Mouse (Mus musculus): ENCODE results near the gene Kif2c. TPM values are rescaled to one million over a fixed set of nuclear protein-coding genes. Genes with fewer than 3 reads are reported as not detected.

Kif2c gene
- polyA plus RNA-seq (2015; fragmentation: Nextera tagmentation; extraction: Ambion mirVana): 7.8 and 10.4 TPM in 2 replicates

GRCm38 (mm10) chr4:117181863-117182758 lies at the start of gene Kif2c:
TSS of gene Kif2c (minus strand) at chr4:117182639.

GRCm38 (mm10) chr4:117155792-117156355 lies 26.6 kb downstream of the Kif2c start, which contains the start of gene Rps8:
TSS of gene Rps8 (minus strand) at chr4:117156243.

GRCm38 (mm10) chr4:117133817-117134600 lies 48.4 kb downstream of the Kif2c start, which contains the start of gene Plk3:
TSS of gene Plk3 (minus strand) at chr4:117133963.

GRCm38 (mm10) chr4:117126675-117127290 lies 55.7 kb downstream of the Kif2c start, which contains the start of gene Tctex1d4:
TSS of gene Tctex1d4 (plus strand) at chr4:117126794.

GRCm38 (mm10) chr4:117125348-117125909 lies 57.0 kb downstream of the Kif2c start, which contains the start of gene Btbd19:
TSS of gene Btbd19 (minus strand) at chr4:117125725.

Small RNAs within 50 kb of the gene (microRNA-seq; reads per million reads assigned to microRNA genes)
- gene Gm22398: not detected

Other genes with a start within 250 kb of the Kif2c start
- 54.3 and 54.6 TPM in 2 replicates for gene Urod, start 188.2 kb downstream of the Kif2c start, polyA plus RNA-seq (2015; fragmentation: Nextera tagmentation; extraction: Ambion mirVana)
- gene Hectd3, start 187.3 kb downstream of the Kif2c start, polyA plus RNA-seq (2015; fragmentation: Nextera tagmentation; extraction: Ambion mirVana): 5.9 and 6.5 TPM in 2 replicates
- 33.5 TPM in 2 replicates for gene Eif2b3, start 163.2 kb downstream of the Kif2c start, polyA plus RNA-seq (2015; fragmentation: Nextera tagmentation; extraction: Ambion mirVana)
- 1.0 and 1.1 TPM in 2 replicates for gene Ptch2, start 86.6 kb downstream of the Kif2c start, polyA plus RNA-seq (2015; fragmentation: Nextera tagmentation; extraction: Ambion mirVana)
- gene Btbd19, start 56.9 kb downstream of the Kif2c start, polyA plus RNA-seq (2015; fragmentation: Nextera tagmentation; extraction: Ambion mirVana): 4.9 and 5.6 TPM in 2 replicates
- gene Tctex1d4, start 55.8 kb downstream of the Kif2c start, polyA plus RNA-seq (2015; fragmentation: Nextera tagmentation; extraction: Ambion mirVana): 0.25 and 0.51 TPM in 2 replicates
- 8.9 and 9.2 TPM in 2 replicates for gene Plk3, start 48.7 kb downstream of the Kif2c start, polyA plus RNA-seq (2015; fragmentation: Nextera tagmentation; extraction: Ambion mirVana)
- 709 and 740 TPM in 2 replicates for gene Rps8, start 26.4 kb downstream of the Kif2c start, polyA plus RNA-seq (2015; fragmentation: Nextera tagmentation; extraction: Ambion mirVana)
- 10.5 and 13.7 TPM in 2 replicates for gene Tmem53, start 69.3 kb upstream of the Kif2c start, polyA plus RNA-seq (2015; fragmentation: Nextera tagmentation; extraction: Ambion mirVana)
- gene Armh1, start 69.5 kb upstream of the Kif2c start, polyA plus RNA-seq (2015; fragmentation: Nextera tagmentation; extraction: Ambion mirVana): 0.08 TPM in 1 of 2 replicates, not detected in the other

Measured in urinary bladder, postnatal 0 days (tissue).